Mouse (Mus musculus) olfactory bulb, adult 2 months (tissue): ENCODE measurements around the gene AU018091. TPM values are rescaled to one million over a fixed set of nuclear protein-coding genes. Genes with fewer than 3 reads are reported as not detected.
"Not testable (repeated sequence)": the region's sequence is repeated elsewhere in the genome, so short reads cannot be mapped to it uniquely, and the experiment has no call there.

Experiments
- H3K27ac ChIP-seq: fragments of 200-500 bp; 2 replicates; pipeline ENCODE4 v1.5.1; 2012; ENCODE audit warnings: low read depth, low read length; ENCODE audit not compliant: insufficient read depth
- H3K4me1 ChIP-seq: fragments of 200-500 bp; 2 replicates; pipeline ENCODE4 v1.6.1; 2012; ENCODE audit warnings: low read length; ENCODE audit not compliant: control insufficient read depth, insufficient read depth
- H3K4me3 ChIP-seq: fragments of 200-500 bp; 2 replicates; pipeline ENCODE4 v1.5.1; 2012; ENCODE audit warnings: mild to moderate bottlenecking, low read depth, low read length, moderate library complexity; ENCODE audit not compliant: insufficient read depth
- CTCF ChIP-seq: fragments of 200-500 bp; IDR thresholded peaks from 2 replicates; pipeline ENCODE4 v1.5.1; 2012; ENCODE audit warnings: low read depth, mild to moderate bottlenecking, low read length, moderate library complexity; ENCODE audit not compliant: insufficient read depth
- POLR2A ChIP-seq: fragments of 200-500 bp; IDR thresholded peaks from 2 replicates; pipeline ENCODE4 v1.6.1; 2012; ENCODE audit warnings: mild to moderate bottlenecking, low read depth, low read length, moderate library complexity; ENCODE audit not compliant: insufficient read depth
- WGBS: fragments of 180-500 bp; shearing (Covaris S2); methylation state at CpG from one replicate; pipeline ENCODE4 v1.1.7; 2018; 5-methylcytosine and 5-hydroxymethylcytosine counted together
- polyA plus RNA-seq: library from polyadenylated mRNA; stranded (reverse); fragments of >200 nt; gene quantifications from 2 replicates; pipeline ENCODE4 v1.2.4, GENCODE M21; 2012; ENCODE audit warnings: low replicate concordance; ENCODE audit not compliant: missing spikeins, insufficient read depth, insufficient read length

AU018091 gene
- polyA plus RNA-seq, 1 experiment, result not detected

- no peaks in the 10 kb centered on the region for H3K4me1 ChIP-seq
- TF ChIP-seq CTCF, result no peak
- TF ChIP-seq POLR2A, result no peak
- H3K27ac ChIP-seq, result no peak overlapping the region
- no peak overlapping the region for H3K4me3 ChIP-seq
- WGBS, result 100% methylated on average over 1 of the region's 1 CpGs
Measured at GRCm38 (mm10) chr7:3186136-3186535, 17.1 kb upstream of the AU018091 start.

- Histone ChIP-seq H3K27ac (no peak overlapping the region), H3K4me1 (no peaks in the 10 kb centered on the region), H3K4me3 (no peak overlapping the region)
- WGBS, result 44% methylated on average over 4 of the region's 4 CpGs
- TF ChIP-seq POLR2A (no peak), CTCF (no peak)
Measured at GRCm38 (mm10) chr7:3184394-3184793, 15.4 kb upstream of the AU018091 start.

GRCm38 (mm10) chr7:3180958-3181357, 12.0 kb upstream of the AU018091 start:
- not testable (repeated sequence) for H3K27ac ChIP-seq, H3K4me1 ChIP-seq, H3K4me3 ChIP-seq
- WGBS, result 90% methylated on average over 24 of the region's 24 CpGs

GRCm38 (mm10) chr7:3168296-3168695, 707 bp downstream of the AU018091 start:
- WGBS, result 93% methylated on average over 1 of the region's 1 CpGs
- Histone ChIP-seq H3K4me3 (no peak overlapping the region), H3K4me1 (no peaks in the 10 kb centered on the region), H3K27ac (no peak overlapping the region)
- TF ChIP-seq CTCF, result no peak
- TF ChIP-seq POLR2A, result no peak

GRCm38 (mm10) chr7:3166270-3166669, 2.7 kb downstream of the AU018091 start:
- Histone ChIP-seq H3K4me1 (no peaks in the 10 kb centered on the region), H3K4me3 (no peak overlapping the region), H3K27ac (no peak overlapping the region)
- WGBS, result 97% methylated on average over 4 of the region's 4 CpGs
- TF ChIP-seq POLR2A (no peak), CTCF (no peak)

- Histone ChIP-seq H3K4me3 (no peak overlapping the region), H3K27ac (no peak overlapping the region), H3K4me1 (no peaks in the 10 kb centered on the region)
- TF ChIP-seq POLR2A, result no peak
- TF ChIP-seq CTCF, result no peak
Measured at GRCm38 (mm10) chr7:3164991-3165390, 4.0 kb downstream of the AU018091 start.

GRCm38 (mm10) chr7:3164381-3164780, 4.6 kb downstream of the AU018091 start:
- WGBS, result 81% methylated on average over 6 of the region's 6 CpGs
- TF ChIP-seq POLR2A, result no peak
- no peak for TF ChIP-seq CTCF
- no peaks in the 10 kb centered on the region for H3K4me1 ChIP-seq
- no peak overlapping the region for H3K4me3 ChIP-seq
- H3K27ac ChIP-seq, result no peak overlapping the region

GRCm38 (mm10) chr7:3150376-3150775, 18.6 kb downstream of the AU018091 start:
- no peak overlapping the region for H3K4me3 ChIP-seq
- H3K4me1 ChIP-seq, result no peaks in the 10 kb centered on the region
- no peak overlapping the region for H3K27ac ChIP-seq
- TF ChIP-seq POLR2A (no peak), CTCF (no peak)
- 81% methylated on average over 1 of the region's 1 CpGs for WGBS

- no peak overlapping the region for H3K27ac ChIP-seq
- TF ChIP-seq CTCF (no peak), POLR2A (no peak)
- H3K4me3 ChIP-seq, result no peak overlapping the region
- no peaks in the 10 kb centered on the region for H3K4me1 ChIP-seq
Measured at GRCm38 (mm10) chr7:3146072-3146471, 22.9 kb downstream of the AU018091 start.

- TF ChIP-seq POLR2A (no peak), CTCF (no peak)
- Histone ChIP-seq H3K4me3 (no peak overlapping the region), H3K4me1 (no peaks in the 10 kb centered on the region), H3K27ac (no peak overlapping the region)
- 14% methylated on average over 1 of the region's 1 CpGs for WGBS
Measured at GRCm38 (mm10) chr7:3143329-3143728, 25.7 kb downstream of the AU018091 start.

- no peak for TF ChIP-seq POLR2A
- TF ChIP-seq CTCF, result no peak
- Histone ChIP-seq H3K27ac (no peak overlapping the region), H3K4me3 (no peak overlapping the region), H3K4me1 (no peaks in the 10 kb centered on the region)
- 79% methylated on average over 4 of the region's 4 CpGs for WGBS
Measured at GRCm38 (mm10) chr7:3135606-3136005, 33.4 kb downstream of the AU018091 start.
